Mouse (Mus musculus) heart, embryonic 11.5 days (tissue): ENCODE data around the gene Hint1. TPM values are rescaled to one million over a fixed set of nuclear protein-coding genes. Genes with fewer than 3 reads are reported as not detected.
"Not testable (repeated sequence)": the region's sequence is repeated elsewhere in the genome, so short reads cannot be mapped to it uniquely, and the experiment has no call there.

Source experiments
- ATAC-seq: fragments of 200-750 bp; cut with Nextera tagmentation; replicated peaks from 2 replicates; pipeline ENCODE4 v1.8.0; 2017; ENCODE audit warnings: moderate library complexity; ENCODE audit not compliant: insufficient number of reproducible peaks, low FRiP score, low TSS enrichment
- H3K27ac ChIP-seq: fragments of 300-500 bp; sonication (generic); 2 replicates; pipeline ENCODE4 v1.5.1; 2014; ENCODE audit warnings: mild to moderate bottlenecking, low read depth, low read length
- H3K27me3 ChIP-seq: fragments of 300-500 bp; sonication (generic); 2 replicates; pipeline ENCODE4 v1.6.1; 2014; ENCODE audit warnings: mild to moderate bottlenecking, low read length, mixed read lengths; ENCODE audit not compliant: control insufficient read depth, insufficient read depth
- H3K36me3 ChIP-seq: fragments of 300-500 bp; sonication (generic); 2 replicates; pipeline ENCODE4 v1.6.1; 2014; ENCODE audit warnings: mild to moderate bottlenecking, low read length, moderate library complexity, mixed read lengths; ENCODE audit not compliant: control insufficient read depth, insufficient read depth
- H3K4me1 ChIP-seq: fragments of 300-500 bp; sonication (generic); 2 replicates; pipeline ENCODE4 v1.6.1; 2014; ENCODE audit warnings: low read length; ENCODE audit not compliant: control insufficient read depth, insufficient read depth
- H3K4me2 ChIP-seq: fragments of 300-500 bp; sonication (generic); 2 replicates; pipeline ENCODE4 v1.6.1; 2014; ENCODE audit warnings: mild to moderate bottlenecking, moderate library complexity
- H3K4me3 ChIP-seq: fragments of 300-500 bp; sonication (generic); 2 replicates; pipeline ENCODE4 v1.5.1; 2014; ENCODE audit warnings: low read depth, low read length
- H3K9ac ChIP-seq: fragments of 300-500 bp; sonication (generic); 2 replicates; pipeline ENCODE4 v1.6.1; 2014; ENCODE audit warnings: mild to moderate bottlenecking, low read depth, low read length, moderate library complexity
- H3K9me3 ChIP-seq: fragments of 300-500 bp; sonication (generic); replicated peaks from 2 replicates; pipeline ENCODE4 v1.6.1; 2016; ENCODE audit warnings: low read length; ENCODE audit not compliant: control insufficient read depth
- WGBS: fragments of 180-500 bp; shearing (Covaris S2); extraction: QIAGEN DNeasy Blood & Tissue Kit; methylation state at CpG from one replicate; pipeline ENCODE4 v1.1.7; 2014; ENCODE audit not compliant: insufficient replicate concordance; 5-methylcytosine and 5-hydroxymethylcytosine counted together
- polyA plus RNA-seq: library from polyadenylated mRNA; unstranded; fragments of >200 nt; fragmentation: Nextera tagmentation; extraction: Ambion mirVana; gene quantifications from 2 replicates; pipeline ENCODE4 v1.2.1, GENCODE M21; 2014

Hint1 gene
- polyA plus RNA-seq, 1 experiment from 2014 or later = 632 TPM

GRCm38 (mm10) chr11:54839696-54840095 is 26.5 kb upstream of the Hint1 start:
- 90% methylated on average over 4 of the region's 4 CpGs for WGBS

GRCm38 (mm10) chr11:54840891-54841290 is 25.3 kb upstream of the Hint1 start:
- Histone ChIP-seq H3K4me3 (no peak overlapping the region), H3K4me2 (no peak overlapping the region), H3K36me3 (no peaks in the 10 kb centered on the region), H3K27me3 (no peaks in the 10 kb centered on the region), H3K4me1 (peaks cover under 1% of the 10 kb centered on the region; the same call in 1 of the 2 replicates), H3K9me3 (no peaks in the 10 kb centered on the region), H3K27ac (no peak overlapping the region), H3K9ac (no peak overlapping the region)
- ATAC-seq = no peak
- WGBS = 84% methylated on average over 11 of the region's 11 CpGs

More at GRCm38 (mm10) chr11:54839696-54840095, 26.5 kb upstream of the Hint1 start:
- Histone ChIP-seq H3K4me1 (no peaks in the 10 kb centered on the region), H3K27ac (no peak overlapping the region), H3K9me3 (no peaks in the 10 kb centered on the region), H3K4me2 (no peak overlapping the region), H3K27me3 (no peaks in the 10 kb centered on the region), H3K36me3 (no peaks in the 10 kb centered on the region), H3K4me3 (no peak overlapping the region), H3K9ac (no peak overlapping the region)
- ATAC-seq = no peak

- peaks cover 3% of the 10 kb centered on the region; the same call in 1 of the 2 replicates for H3K4me1 ChIP-seq
- no peak overlapping the region for H3K4me2 ChIP-seq
- no peaks in the 10 kb centered on the region for H3K36me3 ChIP-seq
- H3K27me3 ChIP-seq = no peaks in the 10 kb centered on the region
- H3K4me3 ChIP-seq = no peak overlapping the region
- 60% methylated on average over 9 of the region's 9 CpGs for WGBS
- ATAC-seq = no peak
- H3K9me3 ChIP-seq = no peaks in the 10 kb centered on the region
- no peak overlapping the region for H3K9ac ChIP-seq
- no peak overlapping the region for H3K27ac ChIP-seq
Measured at GRCm38 (mm10) chr11:54844424-54844823, 21.8 kb upstream of the Hint1 start.

GRCm38 (mm10) chr11:54844959-54845358 is 21.2 kb upstream of the Hint1 start:
- Histone ChIP-seq H3K36me3 (no peaks in the 10 kb centered on the region), H3K4me3 (no peak overlapping the region), H3K4me2 (no peak overlapping the region), H3K4me1 (peaks cover 6% of the 10 kb centered on the region), H3K27ac (no peak overlapping the region), H3K27me3 (no peaks in the 10 kb centered on the region), H3K9me3 (no peaks in the 10 kb centered on the region), H3K9ac (no peak overlapping the region)
- 82% methylated on average over 5 of the region's 5 CpGs for WGBS
- no peak for ATAC-seq

GRCm38 (mm10) chr11:54845470-54846442 is 20.4 kb upstream of the Hint1 start:
- Histone ChIP-seq H3K9ac (no peak overlapping the region), H3K36me3 (no peaks in the 10 kb centered on the region), H3K9me3 (no peaks in the 10 kb centered on the region), H3K27ac (no peak overlapping the region), H3K4me3 (no peak overlapping the region), H3K4me2 (no peak overlapping the region), H3K27me3 (no peaks in the 10 kb centered on the region), H3K4me1 (peaks cover 11% of the 10 kb centered on the region)
- WGBS = 46% methylated on average over 8 of the region's 8 CpGs
- no peak for ATAC-seq

- no peaks in the 10 kb centered on the region for H3K36me3 ChIP-seq
- H3K27ac ChIP-seq = no peak overlapping the region
- no peak overlapping the region for H3K4me3 ChIP-seq
- 52% methylated on average over 10 of the region's 10 CpGs for WGBS
- peaks cover 11% of the 10 kb centered on the region for H3K4me1 ChIP-seq
- H3K9me3 ChIP-seq = no peaks in the 10 kb centered on the region
- H3K4me2 ChIP-seq = no peak overlapping the region
- H3K9ac ChIP-seq = no peak overlapping the region
- no peak for ATAC-seq
- no peaks in the 10 kb centered on the region for H3K27me3 ChIP-seq
Measured at GRCm38 (mm10) chr11:54849961-54850758, 16.0 kb upstream of the Hint1 start.

- Histone ChIP-seq H3K4me1 (peaks cover 8% of the 10 kb centered on the region), H3K27ac (no peak overlapping the region), H3K36me3 (no peaks in the 10 kb centered on the region), H3K9me3 (no peaks in the 10 kb centered on the region), H3K4me3 (no peak overlapping the region), H3K4me2 (no peak overlapping the region), H3K27me3 (no peaks in the 10 kb centered on the region), H3K9ac (no peak overlapping the region)
- WGBS = 91% methylated on average over 12 of the region's 12 CpGs
- no peak for ATAC-seq
Measured at GRCm38 (mm10) chr11:54851656-54852055, 14.5 kb upstream of the Hint1 start.

GRCm38 (mm10) chr11:54858880-54859279 is 7.3 kb upstream of the Hint1 start:
- not testable (repeated sequence) for ATAC-seq, H3K4me1 ChIP-seq, H3K4me2 ChIP-seq, H3K9ac ChIP-seq, H3K9me3 ChIP-seq, H3K36me3 ChIP-seq, H3K27me3 ChIP-seq, H3K27ac ChIP-seq, H3K4me3 ChIP-seq
- over 99% methylated on average over 11 of the region's 12 CpGs for WGBS
